Mouse (Mus musculus): Measurements from ENCODE around the gene Apoh. TPM values are rescaled to one million over a fixed set of nuclear protein-coding genes. Genes with fewer than 3 reads are reported as not detected.
A peak's percentile ranks its signal among the peaks of the same experiment; 100 is the strongest.

The Apoh gene
- polyA plus RNA-seq, 1 experiment, result 10.2 TPM

DNA sequence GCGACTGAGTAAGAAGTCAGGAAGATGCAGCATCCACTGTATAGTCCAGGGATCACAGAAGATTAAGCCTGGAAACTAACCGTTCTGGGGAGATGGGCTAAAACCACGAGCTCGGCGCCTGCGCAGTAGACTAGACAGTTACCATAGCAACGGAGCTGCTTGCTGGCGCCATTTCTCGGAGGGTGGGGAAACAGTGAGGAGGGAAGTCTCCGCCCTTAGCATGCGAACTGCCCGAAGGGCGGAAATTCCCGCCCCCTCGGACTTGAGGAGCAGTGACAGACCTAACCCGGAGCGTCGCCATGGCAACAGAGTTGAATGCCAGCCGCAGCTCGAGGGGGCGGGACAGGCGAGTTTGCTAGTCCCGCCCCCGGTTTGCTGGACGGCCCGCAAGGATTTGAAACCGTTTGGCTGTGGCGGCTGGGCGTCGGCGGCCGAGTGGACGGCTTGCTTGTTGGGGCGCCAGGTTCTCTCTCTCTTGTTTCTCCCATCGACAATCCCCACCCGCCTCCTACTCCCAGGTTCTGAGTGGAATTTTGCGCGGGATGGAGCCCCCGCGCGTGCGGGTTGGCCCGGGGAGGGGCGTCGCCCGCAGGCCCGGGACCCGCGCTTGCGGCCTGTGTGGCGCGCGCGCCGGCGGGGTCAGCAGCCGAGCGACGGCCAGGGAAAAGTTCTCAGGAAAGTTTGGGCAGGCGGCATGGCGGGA lies 81.9 kb downstream of the Apoh start, which contains the start of gene Cep112:
Gene Cep112, plus strand, starts transcription at position 304 of the 703 bp plus-strand sequence.
- peak within 1 kb of the TSS; percentile 2 for H3K4me3 ChIP-seq (replicated peaks; ENCODE audit: control insufficient read depth, low read depth, low read length)
- 1% methylated on average over 61 of the region's 61 CpGs for WGBS
- TF ChIP-seq CTCF (IDR thresholded peaks at IDR 0.05; ENCODE audit: control insufficient read depth, insufficient read depth, low read length) (no peak), POLR2A (IDR thresholded peaks at IDR 0.05; ENCODE audit: borderline replicate concordance, control insufficient read depth, low read depth, low read length) (no peak)
- no peak within 1 kb of the TSS; the same call in 1 of the 2 replicates for H3K27ac ChIP-seq (ENCODE audit: control insufficient read depth, insufficient read depth, low read depth, low read length, poor library complexity)
- H3K4me1 ChIP-seq (ENCODE audit: control insufficient read depth, insufficient read depth, low read length), result no peaks in the 10 kb centered on the region

GRCm38 (mm10) chr11:108425592-108425921 lies 82.4 kb downstream of the Apoh start:
- TF ChIP-seq POLR2A (IDR thresholded peaks at IDR 0.05; ENCODE audit: borderline replicate concordance, control insufficient read depth, low read depth, low read length), result no peak
- no peak for TF ChIP-seq CTCF (IDR thresholded peaks at IDR 0.05; ENCODE audit: control insufficient read depth, insufficient read depth, low read length)
- no peaks in the 10 kb centered on the region for H3K4me1 ChIP-seq (ENCODE audit: control insufficient read depth, insufficient read depth, low read length)
- WGBS, result 21% methylated on average over 14 of the region's 14 CpGs
- H3K27ac ChIP-seq (ENCODE audit: control insufficient read depth, insufficient read depth, low read depth, low read length, poor library complexity), result no peak overlapping the region; the same call in 1 of the 2 replicates
- H3K4me3 ChIP-seq (replicated peaks; ENCODE audit: control insufficient read depth, low read depth, low read length), result no peak overlapping the region

DNA sequence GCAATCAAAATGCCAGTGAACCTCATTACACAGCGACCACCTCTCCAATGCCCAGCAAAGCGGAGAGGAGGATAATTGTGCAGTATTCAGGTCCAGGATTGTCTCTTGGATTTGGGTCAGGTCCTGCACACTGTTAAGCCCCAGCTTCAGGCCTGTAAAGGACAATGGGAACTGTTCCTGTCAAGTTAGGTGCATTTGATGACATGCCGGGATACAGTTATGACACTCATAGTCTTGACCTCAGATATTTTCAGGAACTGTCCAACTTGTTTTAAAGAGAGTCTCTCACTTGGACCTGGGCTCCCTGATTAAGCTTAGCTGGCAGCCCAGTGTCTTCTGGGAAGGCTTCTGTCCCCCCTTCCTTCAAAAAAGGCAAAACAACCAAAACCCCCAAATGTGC lies 82.9 kb downstream of the Apoh start:
- WGBS, result 78% methylated on average over 3 of the region's 3 CpGs
- no peak overlapping the region for H3K4me3 ChIP-seq (replicated peaks; ENCODE audit: control insufficient read depth, low read depth, low read length)
- no peaks in the 10 kb centered on the region for H3K4me1 ChIP-seq (ENCODE audit: control insufficient read depth, insufficient read depth, low read length)
- no peak overlapping the region for H3K27ac ChIP-seq (ENCODE audit: control insufficient read depth, insufficient read depth, low read depth, low read length, poor library complexity)
- no peak for TF ChIP-seq CTCF (IDR thresholded peaks at IDR 0.05; ENCODE audit: control insufficient read depth, insufficient read depth, low read length)
- no peak for TF ChIP-seq POLR2A (IDR thresholded peaks at IDR 0.05; ENCODE audit: borderline replicate concordance, control insufficient read depth, low read depth, low read length)

DNA sequence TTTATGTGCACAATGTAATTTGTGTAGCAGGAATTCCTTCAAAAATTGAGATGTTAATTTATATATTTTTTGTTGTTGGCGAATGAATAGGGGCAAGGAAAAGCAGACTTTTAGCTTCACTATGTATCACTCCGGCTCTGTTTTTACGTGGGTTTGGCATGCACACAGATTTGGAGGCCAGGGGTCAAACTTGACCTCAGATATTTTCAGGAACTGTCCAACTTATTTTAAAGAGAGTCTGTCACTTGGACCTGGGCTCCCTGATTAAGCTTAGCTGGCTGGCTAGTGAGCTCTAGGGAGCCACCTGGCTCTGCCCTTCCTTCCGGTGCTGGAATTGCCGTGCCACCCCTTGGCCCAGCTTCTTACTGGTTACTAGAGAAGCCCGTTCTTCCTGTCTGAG lies 84.0 kb downstream of the Apoh start:
- no peak overlapping the region for H3K4me3 ChIP-seq (replicated peaks; ENCODE audit: control insufficient read depth, low read depth, low read length)
- no peaks in the 10 kb centered on the region for H3K4me1 ChIP-seq (ENCODE audit: control insufficient read depth, insufficient read depth, low read length)
- WGBS, result 65% methylated on average over 6 of the region's 6 CpGs
- H3K27ac ChIP-seq (ENCODE audit: control insufficient read depth, insufficient read depth, low read depth, low read length, poor library complexity), result no peak overlapping the region
- TF ChIP-seq CTCF (IDR thresholded peaks at IDR 0.05; ENCODE audit: control insufficient read depth, insufficient read depth, low read length) (no peak), POLR2A (IDR thresholded peaks at IDR 0.05; ENCODE audit: borderline replicate concordance, control insufficient read depth, low read depth, low read length) (no peak)

DNA sequence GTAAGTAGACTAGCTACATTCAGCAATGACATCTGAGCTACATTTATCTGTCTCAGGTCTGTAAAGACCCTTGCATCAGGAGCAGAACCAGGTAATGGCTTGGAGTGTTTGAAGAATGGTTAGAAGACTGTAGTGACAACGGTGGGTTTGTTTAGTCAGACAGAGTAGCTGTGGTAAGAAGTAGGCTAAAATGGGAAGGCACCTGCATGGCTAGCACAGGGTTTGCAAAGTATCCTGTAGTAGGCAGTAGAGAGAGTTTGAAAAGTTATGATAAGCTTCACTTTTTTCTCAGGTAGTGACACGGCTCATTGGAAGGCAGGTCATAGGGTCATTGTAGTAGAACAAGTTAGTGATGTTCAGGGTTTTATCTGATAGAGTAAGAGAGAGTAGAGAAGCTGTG lies 85.9 kb downstream of the Apoh start:
- Histone ChIP-seq H3K4me1 (ENCODE audit: control insufficient read depth, insufficient read depth, low read length) (no peaks in the 10 kb centered on the region), H3K27ac (ENCODE audit: control insufficient read depth, insufficient read depth, low read depth, low read length, poor library complexity) (no peak overlapping the region), H3K4me3 (replicated peaks; ENCODE audit: control insufficient read depth, low read depth, low read length) (no peak overlapping the region)
- no peak for TF ChIP-seq POLR2A (IDR thresholded peaks at IDR 0.05; ENCODE audit: borderline replicate concordance, control insufficient read depth, low read depth, low read length)
- WGBS, result 66% methylated on average over 2 of the region's 2 CpGs

DNA sequence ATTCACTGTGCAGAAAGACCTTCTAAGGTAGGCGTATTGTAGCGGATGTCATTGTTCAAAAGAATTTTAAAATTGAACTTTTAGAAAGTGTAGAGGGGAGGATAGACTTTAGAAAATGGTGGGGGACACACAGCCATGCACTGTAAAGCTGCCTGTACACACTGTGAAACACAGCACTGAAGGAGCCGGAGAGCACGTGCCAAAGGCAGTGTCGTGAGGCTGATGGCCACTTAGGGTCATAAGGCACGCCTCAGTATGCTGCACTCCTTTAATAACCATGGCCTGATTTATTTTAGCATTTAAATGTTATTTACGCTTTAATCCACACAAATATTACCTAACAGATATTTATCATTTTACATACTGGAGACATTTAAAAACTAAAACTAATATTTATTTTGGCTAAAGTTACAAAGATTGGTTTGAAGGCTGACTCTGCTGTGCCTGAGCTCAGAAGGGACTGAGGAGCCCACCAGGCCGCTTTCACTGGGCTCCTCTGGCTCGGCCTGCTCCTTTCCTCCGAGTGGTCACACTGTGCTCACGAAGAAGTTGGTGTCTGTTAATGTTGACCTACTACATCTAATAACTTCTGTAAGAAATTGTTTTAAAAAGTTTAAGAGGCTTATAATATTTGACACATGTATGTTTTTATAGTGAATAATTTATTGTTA lies 100.9 kb downstream of the Apoh start:
- no peak overlapping the region for H3K27ac ChIP-seq (ENCODE audit: control insufficient read depth, insufficient read depth, low read depth, low read length, poor library complexity)
- H3K4me3 ChIP-seq (replicated peaks; ENCODE audit: control insufficient read depth, low read depth, low read length), result no peak overlapping the region
- no peak for TF ChIP-seq CTCF (IDR thresholded peaks at IDR 0.05; ENCODE audit: control insufficient read depth, insufficient read depth, low read length)
- TF ChIP-seq POLR2A (IDR thresholded peaks at IDR 0.05; ENCODE audit: borderline replicate concordance, control insufficient read depth, low read depth, low read length), result no peak
- H3K4me1 ChIP-seq (ENCODE audit: control insufficient read depth, insufficient read depth, low read length), result no peaks in the 10 kb centered on the region
- WGBS, result 83% methylated on average over 11 of the region's 11 CpGs

DNA sequence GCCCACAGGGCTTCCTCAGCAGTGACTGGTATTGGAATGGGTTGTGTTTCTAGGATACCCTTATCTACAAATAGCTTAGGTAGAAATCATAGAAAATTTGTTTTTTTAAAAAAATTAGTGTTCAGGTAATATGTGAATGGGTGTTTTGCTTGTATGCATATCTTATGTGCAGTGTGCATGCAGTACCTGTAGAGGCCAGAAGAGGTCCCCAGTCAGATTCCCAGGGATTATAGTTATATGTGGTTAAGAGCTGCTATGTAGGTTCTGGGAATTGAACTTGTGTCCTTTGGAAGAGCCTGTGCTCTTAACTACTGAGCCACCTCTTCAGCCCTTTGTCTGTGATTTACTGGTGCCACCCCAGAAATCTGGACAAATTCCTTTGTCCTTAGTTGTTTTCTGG lies 104.0 kb downstream of the Apoh start:
- 0 out of 2 replicates have a peak, but pooled peaks have one; percentile 2 for TF ChIP-seq CTCF (IDR thresholded peaks at IDR 0.05; ENCODE audit: control insufficient read depth, insufficient read depth, low read length)
- TF ChIP-seq POLR2A (IDR thresholded peaks at IDR 0.05; ENCODE audit: borderline replicate concordance, control insufficient read depth, low read depth, low read length), result no peak
- Histone ChIP-seq H3K4me3 (replicated peaks; ENCODE audit: control insufficient read depth, low read depth, low read length) (no peak overlapping the region), H3K4me1 (ENCODE audit: control insufficient read depth, insufficient read depth, low read length) (no peaks in the 10 kb centered on the region), H3K27ac (ENCODE audit: control insufficient read depth, insufficient read depth, low read depth, low read length, poor library complexity) (no peak overlapping the region)

GRCm38 (mm10) chr11:108449811-108450210 lies 106.7 kb downstream of the Apoh start:
- Histone ChIP-seq H3K4me3 (replicated peaks; ENCODE audit: control insufficient read depth, low read depth, low read length) (no peak overlapping the region), H3K4me1 (ENCODE audit: control insufficient read depth, insufficient read depth, low read length) (no peaks in the 10 kb centered on the region), H3K27ac (ENCODE audit: control insufficient read depth, insufficient read depth, low read depth, low read length, poor library complexity) (no peak overlapping the region)
- WGBS, result 31% methylated on average over 3 of the region's 3 CpGs
- no peak for TF ChIP-seq POLR2A (IDR thresholded peaks at IDR 0.05; ENCODE audit: borderline replicate concordance, control insufficient read depth, low read depth, low read length)
- peak; percentile 42 for TF ChIP-seq CTCF (IDR thresholded peaks at IDR 0.05; ENCODE audit: control insufficient read depth, insufficient read depth, low read length)
